Mouse (Mus musculus): Measurements from ENCODE around the gene Lonp2. TPM values are rescaled to one million over a fixed set of nuclear protein-coding genes. Genes with fewer than 3 reads are reported as not detected.

Gene Lonp2
- total RNA-seq, 4 experiments from 2014 or later = 60.5 to 70.7 (median 68.5) TPM

DNA sequence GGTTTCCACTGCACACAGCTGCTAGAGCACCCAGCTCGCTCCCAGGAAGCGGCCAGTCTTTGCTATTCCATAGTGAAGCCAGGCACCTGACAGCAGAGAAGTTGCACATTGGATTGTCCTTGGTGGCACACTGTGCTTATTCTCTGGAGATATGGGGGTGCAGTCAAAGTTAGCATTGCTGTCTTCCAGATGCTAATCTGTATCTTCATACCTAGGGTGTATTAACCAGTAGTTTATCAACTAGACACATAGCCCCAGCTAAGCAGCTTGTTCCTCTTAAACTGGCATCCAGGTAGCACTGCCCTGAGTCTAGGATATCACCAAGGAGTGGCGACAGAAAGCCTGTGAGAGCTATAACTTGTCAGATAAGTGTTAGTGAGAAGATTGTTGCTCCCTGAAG is 88.8 kb downstream of the Lonp2 start:
- no peak for DNase-seq (ENCODE audit: low spot score in 2 of 2)

- no peak for DNase-seq (ENCODE audit: low spot score in 2 of 2)
Observed at GRCm38 (mm10) chr8:86713407-86714188, 89.8 kb downstream of the Lonp2 start.

DNA sequence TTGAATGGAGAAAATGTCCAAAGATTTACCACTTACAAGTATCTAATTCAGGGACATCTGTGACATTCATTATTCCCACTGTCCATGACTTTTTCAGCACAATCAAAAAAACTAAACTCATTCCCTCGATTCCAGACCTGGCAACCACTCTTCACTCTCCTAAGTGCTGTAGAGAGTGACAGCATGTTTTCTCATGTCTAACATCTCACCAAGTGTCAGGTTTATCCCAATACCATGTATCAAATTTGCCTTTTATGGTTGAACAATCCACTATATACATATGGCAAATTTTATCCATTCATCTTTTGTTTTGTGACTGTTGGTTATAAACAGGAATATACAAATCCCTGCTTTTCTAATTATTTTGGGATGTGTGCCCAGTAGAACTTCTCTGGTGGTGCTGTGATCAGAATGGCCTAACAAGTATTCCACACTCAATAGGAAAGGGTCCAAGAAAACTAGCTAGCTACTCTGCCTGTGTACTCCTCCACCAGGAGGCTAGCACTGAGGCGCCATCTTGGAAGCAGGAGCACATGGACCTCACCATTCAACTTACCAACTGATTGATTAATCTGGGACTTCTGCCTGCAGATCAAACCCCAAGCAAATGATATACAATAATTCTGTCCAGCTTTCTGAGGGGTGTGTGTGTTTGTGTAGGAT is 94.6 kb downstream of the Lonp2 start:
- no peak for DNase-seq (ENCODE audit: low spot score in 2 of 2)

- DNase-seq (ENCODE audit: low spot score in 2 of 2) = no peak
Observed at GRCm38 (mm10) chr8:86719368-86719767, 95.5 kb downstream of the Lonp2 start.

- DNase-seq (ENCODE audit: low spot score in 2 of 2) = no peak
Observed at GRCm38 (mm10) chr8:86720756-86721459, 97.1 kb downstream of the Lonp2 start.

- DNase-seq (ENCODE audit: low spot score in 2 of 2) = no peak
Observed at GRCm38 (mm10) chr8:86721490-86721889, 97.6 kb downstream of the Lonp2 start.

GRCm38 (mm10) chr8:86726959-86727358 is 103.1 kb downstream of the Lonp2 start:
- DNase-seq (ENCODE audit: low spot score in 2 of 2) = no peak

GRCm38 (mm10) chr8:86728224-86728950 is 104.5 kb downstream of the Lonp2 start:
- peak in 1 of 2 experiments; percentile 17 for DNase-seq (ENCODE audit: low spot score in 2 of 2)

DNA sequence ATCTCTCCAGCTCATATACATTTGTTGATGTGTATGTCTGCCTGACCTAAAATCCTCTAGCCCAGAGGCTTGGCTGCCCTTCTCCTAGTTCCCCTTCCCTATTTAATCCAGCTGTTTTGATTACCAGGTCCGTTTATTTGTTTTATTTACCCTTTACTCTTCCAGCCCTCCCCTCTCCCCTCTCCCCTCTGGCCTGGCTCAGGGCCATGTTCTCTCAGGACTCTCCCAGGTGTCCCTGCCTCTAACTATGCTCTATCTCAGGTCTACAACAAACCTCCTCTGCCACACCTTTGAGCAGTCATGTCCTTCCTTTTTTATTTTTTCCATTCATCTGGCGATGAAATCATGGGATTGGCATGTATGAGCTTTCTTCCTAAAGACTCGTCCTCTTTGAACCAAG is 106.5 kb downstream of the Lonp2 start:
- DNase-seq (ENCODE audit: low spot score in 2 of 2) = no peak

DNA sequence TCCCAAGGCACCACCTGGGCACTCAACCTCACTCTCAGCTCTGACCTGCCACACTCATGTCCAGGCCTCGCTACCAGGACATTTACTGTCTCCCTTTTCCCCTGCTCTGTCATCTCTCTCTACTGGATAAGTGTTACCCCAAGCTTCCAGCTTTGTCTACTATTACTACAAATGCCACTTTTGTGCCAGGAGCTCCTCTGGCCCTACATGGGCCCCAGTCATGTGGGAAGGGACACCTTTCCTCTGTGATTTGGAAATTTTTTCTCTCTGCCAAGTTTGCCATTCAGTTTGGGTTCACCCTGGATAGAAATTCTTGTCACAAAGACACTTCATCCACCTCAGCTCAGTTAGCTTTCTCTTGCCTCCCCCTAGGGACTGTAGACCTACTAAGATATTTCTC is 107.0 kb downstream of the Lonp2 start:
- no peak for DNase-seq (ENCODE audit: low spot score in 2 of 2)

DNA sequence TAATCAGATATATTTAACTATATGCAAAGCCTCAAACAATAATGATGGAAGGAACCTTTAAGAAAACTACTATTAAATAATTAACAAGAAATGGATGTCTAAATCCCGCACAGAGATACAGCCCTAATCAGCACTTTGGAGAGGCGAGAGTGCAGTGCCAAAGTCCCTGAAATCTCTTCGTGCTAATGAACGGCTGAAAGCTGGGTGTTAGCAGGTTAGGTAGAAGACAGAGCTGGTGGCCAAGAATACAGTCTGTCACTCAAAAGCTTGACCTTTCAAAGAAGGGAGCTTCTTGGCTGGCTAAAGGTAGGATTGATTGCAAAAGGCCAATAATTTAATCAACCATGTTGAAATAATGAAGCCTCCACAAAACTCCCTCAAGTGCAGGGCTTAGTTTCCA is 110.3 kb downstream of the Lonp2 start:
- no peak for DNase-seq (ENCODE audit: low spot score in 2 of 2)

DNA sequence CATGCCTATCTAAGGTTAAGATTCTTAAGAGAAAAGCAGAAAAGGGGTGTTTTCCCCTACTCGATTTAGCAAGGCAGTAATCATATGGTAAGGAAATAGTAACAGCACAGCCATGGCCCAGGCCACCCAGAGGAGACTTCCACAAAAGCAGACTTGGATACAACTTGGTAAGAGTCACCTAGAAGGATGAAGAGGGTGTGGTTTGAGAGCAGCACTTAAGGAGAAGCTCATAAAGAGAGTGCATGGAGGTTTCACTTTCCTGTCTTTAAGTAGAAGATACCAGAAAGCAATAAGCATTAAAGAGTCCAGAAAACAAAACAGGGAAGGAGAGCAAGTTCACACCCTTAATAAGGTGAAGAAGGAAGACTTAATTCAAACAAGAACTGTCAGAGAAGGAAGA is 111.1 kb downstream of the Lonp2 start:
- no peak for DNase-seq (ENCODE audit: low spot score in 2 of 2)

GRCm38 (mm10) chr8:86735446-86736111 is 111.7 kb downstream of the Lonp2 start:
- DNase-seq (ENCODE audit: low spot score in 2 of 2) = no peak

GRCm38 (mm10) chr8:86740899-86741298 is 117.1 kb downstream of the Lonp2 start:
- DNase-seq (ENCODE audit: low spot score in 2 of 2) = no peak

DNA sequence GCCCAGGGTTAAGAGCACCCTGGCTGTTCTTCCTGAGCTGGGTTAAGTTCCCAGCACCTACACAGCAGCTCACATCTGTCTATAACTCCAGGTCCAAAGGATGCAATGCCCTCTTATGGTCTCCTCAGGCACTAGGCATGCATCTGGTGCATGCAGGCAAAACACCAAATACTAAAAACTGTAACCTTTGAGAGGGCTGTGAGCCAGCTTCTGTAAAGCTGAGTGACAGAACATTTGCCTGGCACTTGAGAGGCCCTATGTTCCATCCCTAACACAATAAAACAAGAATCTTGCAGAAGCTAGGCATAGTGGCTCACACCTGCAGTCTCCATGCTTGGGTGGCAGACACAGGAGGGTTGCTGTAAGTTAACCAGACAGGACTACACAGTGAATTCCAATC is 117.8 kb downstream of the Lonp2 start:
- no peak for DNase-seq (ENCODE audit: low spot score in 2 of 2)

DNA sequence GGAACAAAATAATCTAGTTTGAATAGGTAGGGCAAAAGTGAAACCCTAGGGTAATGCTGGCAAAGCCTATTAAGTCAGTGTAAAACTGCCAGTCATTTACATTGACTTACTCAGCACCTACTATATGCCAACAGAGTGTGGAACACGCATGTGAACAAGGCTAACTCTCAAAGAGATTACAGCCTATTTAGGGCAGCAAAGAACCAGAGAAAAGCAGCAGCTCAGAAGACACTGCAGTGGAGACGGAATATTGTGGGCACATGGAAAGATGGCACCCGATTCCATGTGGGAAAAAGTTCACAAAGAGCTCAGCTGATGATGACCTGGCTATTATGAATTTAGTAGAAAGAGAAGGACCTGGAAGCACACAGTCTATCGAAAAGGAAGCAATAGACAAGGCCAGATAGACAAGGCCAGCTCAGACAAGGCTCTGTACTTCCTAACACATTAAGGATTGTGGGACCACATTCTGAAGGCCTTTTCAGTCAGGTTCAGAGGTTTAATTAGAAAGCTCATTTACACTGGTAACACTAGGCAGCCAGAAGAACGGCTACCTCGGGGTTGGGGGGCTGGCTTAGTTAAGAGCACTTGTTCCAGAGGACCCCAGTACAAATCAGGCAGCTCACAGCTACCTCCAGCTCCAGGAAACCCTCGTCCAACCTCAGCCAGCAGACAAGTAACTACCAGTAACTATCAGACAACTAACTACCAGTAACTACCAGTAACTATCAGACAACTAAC is 118.9 kb downstream of the Lonp2 start:
- DNase-seq (ENCODE audit: low spot score in 2 of 2) = no peak

GRCm38 (mm10) chr8:86744313-86745220 is 120.7 kb downstream of the Lonp2 start:
- DNase-seq (ENCODE audit: low spot score in 2 of 2) = no peak

- DNase-seq (ENCODE audit: low spot score in 2 of 2) = peak; percentile 36 to 50
Observed at GRCm38 (mm10) chr8:86745221-86745934, 121.5 kb downstream of the Lonp2 start, which contains the start of the genes Gm10638 and Siah1a. Gm10638 (plus strand) TSS chr8:86745699. Siah1a (minus strand) TSS chr8:86745934.

Data from gastrocnemius, adult 8-10 months (tissue).